Mouse (Mus musculus): ENCODE measurements around the gene Apbb1.

Apbb1 gene

DNA sequence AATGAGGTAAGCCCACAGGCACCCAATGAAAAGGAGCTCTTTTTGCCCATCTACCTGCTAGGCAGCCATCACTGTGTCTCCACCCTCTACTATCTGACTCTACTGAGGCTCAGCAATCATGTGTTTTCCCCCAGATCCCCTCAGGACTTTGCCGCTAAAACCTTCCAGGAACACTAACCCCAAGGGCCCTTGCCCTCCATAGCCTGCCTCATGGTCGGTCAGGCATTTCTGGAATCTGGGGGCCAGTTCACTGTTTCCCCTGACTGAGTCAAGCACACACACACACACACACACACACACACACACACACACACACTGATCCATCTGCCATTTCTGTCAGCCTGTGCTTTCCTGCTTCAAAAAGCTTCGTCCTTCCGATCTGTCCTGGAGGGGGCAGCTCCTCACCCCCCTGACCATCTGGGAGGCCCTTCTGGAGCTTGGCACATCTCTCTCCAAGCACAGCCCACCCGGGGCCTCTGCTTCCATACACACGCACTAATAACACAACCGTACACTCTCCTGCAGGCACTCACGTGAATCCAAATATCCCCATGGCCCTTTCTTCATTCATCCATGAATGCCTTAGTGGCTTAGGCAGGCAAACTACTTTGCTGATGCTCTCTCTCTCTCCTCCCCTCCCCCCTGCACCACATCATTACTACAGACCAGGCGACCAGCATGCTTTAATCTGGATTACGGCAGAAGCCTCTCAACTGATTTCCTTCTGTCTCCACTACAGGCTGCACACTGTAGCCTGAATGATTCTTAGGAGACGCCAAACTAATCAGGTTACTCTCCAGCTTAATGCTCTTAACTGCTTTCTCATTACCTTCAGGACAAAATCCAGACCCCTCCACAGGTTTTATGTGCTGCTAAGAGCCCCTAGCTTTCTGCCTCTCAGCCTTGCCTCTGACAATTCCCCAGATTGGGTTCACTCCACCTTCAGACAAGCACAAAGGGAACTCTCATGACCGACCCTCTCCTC lies 11.6 kb downstream of the Apbb1 start:
- no peak for DNase-seq

DNA sequence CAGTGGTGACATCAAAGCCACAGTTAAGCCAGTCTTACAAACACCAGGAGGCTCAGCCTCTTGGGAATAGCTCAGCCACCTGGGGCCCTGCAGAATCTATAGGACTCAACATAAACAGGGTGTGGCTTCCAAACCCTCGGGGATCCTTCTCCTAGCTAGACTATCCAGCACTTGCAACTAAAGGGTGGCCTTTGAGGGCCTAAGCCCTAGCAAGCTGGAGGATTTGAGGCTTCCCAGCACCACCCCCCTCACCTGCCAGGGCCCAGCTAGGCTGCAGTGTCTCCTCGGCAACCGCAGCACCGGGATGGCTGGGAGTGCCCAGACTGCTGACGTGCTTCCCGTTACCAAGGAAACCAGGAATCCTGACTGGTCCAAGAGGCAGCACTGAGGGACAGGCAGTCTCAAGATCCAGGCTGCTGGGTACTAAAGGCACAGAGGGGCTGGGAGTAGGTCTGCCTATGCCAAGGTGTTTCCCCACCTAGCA lies 12.4 kb downstream of the Apbb1 start:
- peak; percentile 91 for DNase-seq

DNA sequence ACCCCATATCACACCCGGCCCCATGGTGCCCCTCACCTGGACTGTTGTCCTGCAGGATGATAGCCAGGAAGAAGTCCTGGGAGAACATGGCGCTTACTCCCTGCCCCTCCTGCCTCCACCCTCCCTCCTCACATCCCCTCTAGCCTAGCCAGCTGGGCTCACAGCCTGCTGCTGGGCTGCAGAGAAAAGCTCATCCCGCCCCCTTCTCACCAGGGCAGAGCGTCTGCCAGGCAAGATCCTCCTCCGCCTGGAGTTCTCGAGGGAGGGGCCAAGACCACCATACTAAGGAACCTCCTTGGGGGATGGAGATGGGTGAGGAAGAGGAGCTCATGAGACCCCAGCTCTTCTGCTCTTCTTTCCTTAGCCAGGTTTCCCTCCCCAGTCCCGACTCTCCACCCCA lies 12.9 kb downstream of the Apbb1 start:
- peak; percentile 81 for DNase-seq

DNA sequence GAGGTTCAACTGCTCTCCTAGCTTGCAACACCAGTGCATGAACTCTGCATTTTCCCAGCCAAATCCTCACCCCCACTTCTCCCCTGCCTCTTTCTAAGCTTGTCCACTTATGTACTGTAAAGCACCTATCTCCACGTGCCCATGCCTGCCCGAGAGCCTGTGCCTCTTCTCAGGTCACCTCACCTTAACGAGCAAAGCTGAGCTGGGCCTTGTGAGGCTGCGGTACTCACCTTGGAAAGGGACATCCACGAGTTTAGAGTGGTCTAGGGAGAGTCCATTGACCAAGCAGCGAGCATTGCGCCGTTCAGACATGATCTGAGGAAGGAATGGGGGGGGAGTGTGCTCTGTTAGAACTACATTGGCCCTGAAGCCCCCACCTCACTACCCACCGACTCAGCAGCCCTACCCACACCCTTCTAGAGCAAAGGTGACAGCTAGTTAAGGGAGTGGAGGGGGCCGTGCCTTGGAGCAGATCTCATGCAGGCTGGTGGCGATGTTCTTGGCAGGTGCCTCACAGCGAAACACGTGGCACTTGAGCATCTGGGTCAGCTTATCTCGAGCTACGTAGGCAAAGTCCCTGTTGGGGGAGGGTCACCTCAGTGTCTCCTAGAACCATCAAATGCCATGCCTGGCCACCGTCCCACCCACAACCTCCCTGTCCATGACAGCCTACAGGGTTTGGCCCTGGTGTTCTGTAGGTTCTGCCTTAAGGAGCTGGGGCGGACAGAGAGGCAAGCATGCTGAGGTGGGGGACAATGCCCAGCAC lies 16.2 kb downstream of the Apbb1 start:
- no peak for DNase-seq

DNA sequence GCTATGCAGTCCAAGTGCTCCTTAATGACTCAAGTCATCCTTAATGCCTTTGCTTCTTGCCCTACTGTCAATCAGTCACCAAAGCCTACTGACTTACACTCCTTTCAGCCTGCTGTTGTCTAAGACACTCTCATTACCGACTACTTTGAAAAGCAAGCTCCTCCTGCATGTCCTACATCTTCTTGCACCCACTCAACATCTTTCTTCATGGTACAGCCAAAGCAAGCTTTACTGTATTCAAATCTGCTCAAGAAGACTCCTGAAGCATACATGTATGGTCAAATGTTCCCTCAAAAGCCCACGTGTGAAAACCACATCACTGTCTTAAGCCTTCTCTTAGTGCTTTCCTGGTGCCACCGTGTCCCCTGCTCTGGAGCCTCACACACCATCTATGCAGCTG lies 18.1 kb downstream of the Apbb1 start:
- peak; percentile 4 for DNase-seq

DNA sequence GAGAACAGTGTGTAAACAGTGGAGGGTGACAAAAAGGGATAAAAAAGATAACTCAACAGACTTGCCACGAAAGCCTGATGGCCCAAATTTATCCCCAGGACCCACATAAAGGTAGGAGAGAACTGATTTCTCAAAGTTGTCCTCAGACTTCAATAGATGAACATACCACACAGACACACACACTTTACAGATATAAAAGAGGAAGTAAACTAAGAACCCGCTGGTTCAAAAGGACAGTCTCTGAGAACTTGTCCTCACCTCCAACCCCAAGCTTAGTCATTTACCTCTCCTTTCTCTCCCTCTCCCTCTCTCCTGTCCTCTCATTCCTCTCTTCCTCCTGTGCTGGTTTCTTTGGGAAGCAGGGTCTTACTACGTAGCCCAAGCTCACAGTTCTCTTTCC lies 19.1 kb downstream of the Apbb1 start:
- DNase-seq = peak; percentile 2

DNA sequence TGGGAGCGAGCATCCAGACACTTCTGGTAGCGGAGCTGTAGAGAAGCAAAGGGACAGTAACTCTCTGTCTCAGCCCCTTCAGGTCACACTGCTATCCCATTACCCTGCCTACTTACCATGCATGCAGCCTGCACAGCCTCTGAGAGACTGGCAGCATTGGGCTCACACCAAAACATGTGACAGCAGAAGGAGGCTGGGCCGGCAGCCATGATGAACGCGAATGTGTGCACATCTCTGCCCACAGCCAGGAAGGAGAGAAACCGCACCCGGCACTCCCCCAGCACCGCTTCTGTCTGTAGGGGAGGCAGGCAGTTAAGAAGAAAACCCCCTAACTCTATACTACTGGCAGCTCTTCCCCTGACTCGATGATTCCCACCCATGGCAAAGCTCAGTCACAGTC lies 22.4 kb downstream of the Apbb1 start:
- DNase-seq = peak; percentile 84

DNA sequence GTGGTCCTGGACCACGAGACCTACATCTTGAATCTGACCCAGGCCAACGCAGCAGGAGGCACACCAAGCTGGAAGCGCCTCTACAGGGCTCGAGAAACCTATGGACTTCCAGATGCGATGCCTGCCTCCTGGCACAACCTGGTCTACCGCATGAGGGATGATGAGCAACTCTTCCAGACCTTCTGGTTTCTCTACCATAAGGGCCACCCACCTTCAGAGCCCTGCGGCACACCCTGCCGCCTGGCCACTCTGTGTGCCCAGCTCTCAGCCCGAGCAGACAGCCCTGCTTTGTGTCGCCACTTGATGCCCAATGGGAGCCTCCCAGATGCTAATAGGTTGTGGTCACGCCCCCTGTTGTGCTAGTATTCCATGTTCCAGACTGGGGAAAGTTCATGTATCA lies 23.8 kb downstream of the Apbb1 start:
- DNase-seq = peak; percentile 23

DNA sequence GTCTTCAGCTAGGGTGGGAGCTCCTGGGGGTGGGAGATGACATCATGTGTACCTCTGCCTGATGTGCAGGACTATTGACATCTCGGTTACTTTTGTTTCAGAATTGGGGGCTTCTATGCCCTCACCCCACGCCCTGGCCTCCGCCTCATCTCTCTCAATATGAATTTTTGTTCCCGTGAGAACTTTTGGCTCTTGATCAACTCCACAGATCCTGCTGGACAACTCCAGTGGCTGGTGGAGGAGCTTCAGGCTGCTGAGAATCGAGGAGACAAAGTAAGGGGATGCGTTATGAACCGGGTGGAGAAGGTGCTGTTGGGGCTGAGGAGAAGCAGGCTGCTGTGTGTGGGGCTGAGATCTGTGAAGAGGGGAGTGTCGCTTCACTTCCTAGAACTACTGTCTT lies 25.0 kb downstream of the Apbb1 start:
- peak; percentile 16 for DNase-seq

DNA sequence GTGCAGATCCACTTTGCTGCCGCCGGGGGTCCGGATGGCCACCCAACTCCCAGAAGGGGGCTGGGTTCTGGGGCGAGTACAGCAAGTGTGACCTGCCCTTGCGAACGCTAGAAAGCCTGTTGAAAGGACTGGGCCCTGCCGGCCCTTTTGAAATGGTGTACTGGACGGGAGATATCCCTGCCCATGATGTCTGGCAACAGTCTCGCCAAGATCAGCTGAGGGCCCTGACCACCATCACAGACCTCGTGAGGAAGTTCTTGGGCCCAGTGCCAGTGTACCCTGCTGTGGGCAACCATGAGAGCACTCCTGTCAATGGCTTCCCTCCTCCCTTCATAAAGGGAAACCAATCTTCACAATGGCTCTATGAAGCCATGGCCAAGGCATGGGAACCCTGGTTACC lies 25.9 kb downstream of the Apbb1 start:
- DNase-seq = no peak

DNA sequence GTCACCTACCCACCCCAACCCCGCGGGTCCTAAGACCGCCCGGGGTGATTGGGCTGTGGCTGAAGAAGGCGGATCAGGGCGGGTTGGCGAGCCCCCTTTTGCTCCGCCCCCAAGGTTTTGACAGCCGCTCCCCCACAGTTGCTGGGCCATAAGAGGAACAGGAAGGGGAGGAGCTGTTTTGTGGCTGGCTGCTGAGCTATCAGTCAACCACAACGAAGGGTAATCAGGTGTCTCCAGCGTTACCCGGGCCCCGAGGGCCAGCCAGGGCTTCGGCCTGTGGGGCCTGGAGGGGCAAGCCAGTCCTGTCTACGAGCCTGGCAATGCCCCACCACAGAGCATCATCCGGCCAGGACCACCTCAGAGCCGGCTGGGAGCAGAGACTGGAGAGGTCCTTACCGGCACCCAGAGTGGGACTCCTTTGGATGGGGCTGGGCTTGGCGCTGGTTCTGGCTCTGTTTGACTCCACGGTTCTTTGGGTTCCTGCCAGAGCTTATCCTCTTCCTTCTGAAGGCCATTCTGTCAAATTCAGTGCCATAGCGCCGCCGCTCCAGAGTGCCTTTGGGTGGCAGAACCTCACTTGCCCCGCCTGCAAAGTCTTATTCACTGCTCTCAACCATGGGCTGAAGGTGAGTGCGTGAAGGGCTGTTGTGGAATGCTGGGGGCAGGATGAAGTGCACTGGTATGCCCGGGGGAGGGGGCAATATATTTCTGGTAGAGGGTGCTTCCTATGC lies 27.1 kb downstream of the Apbb1 start, which contains the start of gene Smpd1:
Gene Smpd1 (plus strand): TSS at position 149 of the 731 bp plus-strand sequence.
- DNase-seq = peak; percentile 91

DNA sequence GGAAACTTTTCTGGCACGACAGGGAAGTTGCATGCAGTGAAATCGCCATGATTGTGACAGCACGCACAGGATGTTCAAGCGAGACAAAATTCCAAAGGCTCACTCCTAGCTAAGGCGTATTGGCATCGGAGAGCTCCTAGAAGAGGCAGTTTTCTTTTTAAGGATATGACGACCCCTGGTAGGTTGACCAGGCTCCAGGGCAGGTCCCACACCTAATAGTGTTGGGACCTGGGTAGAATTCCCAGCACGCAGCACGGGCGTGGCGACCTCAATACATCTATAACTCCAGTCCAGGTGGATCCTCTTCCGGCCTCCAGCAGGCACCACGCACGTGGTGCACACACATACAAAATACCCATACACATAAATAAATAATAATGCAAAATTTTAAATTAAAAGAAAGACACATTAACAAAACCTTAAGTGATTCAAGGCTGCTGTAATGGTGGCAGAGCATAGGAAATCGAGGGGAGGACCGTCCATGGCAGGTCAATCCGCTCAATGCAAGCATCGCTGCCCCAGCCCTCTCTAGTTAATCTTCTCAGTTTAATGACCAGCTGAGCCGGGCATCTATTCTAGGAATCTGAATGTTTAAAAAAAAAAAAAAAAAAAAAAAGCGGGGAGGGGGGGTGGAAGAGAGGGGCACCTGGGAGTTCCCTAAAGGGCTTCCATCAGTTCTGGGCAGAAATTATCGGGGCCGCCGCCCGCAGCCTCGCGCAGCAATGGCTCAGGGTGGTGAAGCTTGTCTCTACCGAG lies 27.8 kb downstream of the Apbb1 start:
- peak; percentile 15 for DNase-seq

DNA sequence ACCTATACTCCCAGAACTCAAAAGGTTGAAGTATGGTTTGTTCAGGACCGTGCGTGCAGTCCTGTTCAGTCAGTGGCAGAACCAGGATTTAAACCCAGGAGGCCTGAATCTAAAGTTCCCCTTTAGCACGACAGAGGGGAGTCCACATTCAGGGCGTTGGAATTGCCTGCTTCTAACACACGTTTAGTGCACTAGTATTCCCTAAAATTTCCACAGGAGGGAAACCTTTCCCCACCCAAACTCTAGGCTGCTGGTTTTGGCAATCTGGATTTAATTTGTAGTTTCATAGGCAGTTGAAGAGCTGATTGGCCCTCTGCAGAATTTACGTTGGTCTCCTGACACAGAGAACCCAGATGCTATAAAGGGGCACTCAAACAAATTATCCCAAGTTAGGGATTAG lies 32.4 kb downstream of the Apbb1 start:
- peak; percentile 40 for DNase-seq

DNA sequence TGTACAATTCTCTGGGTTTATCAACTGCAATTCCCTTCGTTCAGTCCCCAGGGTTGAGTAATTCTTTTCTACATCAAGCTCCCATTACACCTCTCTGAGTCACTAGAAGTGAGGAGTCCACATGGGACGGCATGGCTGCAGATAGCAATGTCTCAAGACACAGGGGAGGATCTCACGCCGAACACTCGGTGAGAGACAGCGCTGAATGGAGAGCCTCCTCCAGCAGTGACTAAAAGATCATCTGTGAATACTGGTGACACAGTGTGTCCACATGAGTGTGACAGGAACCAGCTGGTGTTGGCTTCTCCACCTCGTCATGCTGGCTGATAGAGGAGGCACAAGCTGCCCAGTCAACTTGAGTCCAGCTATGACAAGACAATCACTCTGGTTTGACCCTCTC lies 33.5 kb downstream of the Apbb1 start:
- DNase-seq = no peak

DNA sequence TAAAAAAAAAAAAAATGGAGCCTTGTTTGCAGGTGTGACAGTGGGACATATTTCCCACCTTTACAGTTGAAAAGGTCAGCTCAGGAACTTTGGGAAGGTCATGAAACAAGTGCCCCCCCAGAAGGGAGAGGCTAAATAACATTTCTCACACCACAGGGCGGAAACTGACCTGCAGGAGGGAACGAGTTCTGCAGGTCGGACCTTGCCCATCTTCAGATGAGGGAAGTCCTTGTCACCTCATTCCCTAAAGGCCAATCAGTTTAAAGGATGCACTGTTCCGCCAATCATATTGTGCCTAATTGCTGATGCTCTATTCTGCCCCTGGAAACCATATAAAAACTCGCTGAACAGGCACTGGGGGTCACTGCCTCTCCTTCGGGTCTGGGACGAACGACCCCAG lies 35.5 kb downstream of the Apbb1 start:
- no peak for DNase-seq

DNA sequence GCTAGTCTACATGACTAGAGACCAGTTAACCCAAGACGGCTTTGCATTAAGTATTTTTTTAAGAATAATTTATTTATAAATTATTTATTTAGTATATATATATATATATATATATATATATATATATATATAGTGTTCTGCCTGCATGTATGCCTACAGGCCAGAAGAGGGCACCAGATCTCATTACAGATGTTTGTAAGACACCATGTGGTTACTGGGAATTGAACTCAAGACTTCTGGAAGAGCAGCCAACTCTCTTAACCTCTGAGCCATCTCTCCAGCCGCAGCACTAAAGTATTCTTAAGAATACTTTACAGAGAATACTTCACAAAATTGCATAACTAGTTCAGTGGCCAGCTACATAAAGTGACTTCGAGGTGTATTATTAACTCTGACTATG lies 47.3 kb downstream of the Apbb1 start:
- no peak for DNase-seq

DNA sequence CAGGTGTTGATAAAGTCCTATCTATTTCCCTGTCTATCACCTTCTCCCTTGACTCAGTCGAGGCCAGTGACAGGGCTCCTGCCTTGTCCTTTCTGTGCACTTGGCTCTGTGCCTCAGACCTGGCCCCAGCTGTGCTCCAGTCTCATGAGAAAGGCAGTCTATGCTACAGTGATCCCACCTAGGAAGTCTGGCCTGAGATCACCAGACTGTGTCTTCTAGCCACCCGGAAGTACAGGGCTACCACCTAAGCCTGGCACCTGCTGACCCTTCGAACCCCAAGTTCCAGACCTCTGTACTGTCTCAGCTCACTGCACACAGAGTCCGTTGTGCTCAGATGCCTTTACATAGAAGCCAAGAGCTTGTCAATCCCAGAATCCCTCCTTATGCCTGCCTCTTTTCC lies 53.4 kb downstream of the Apbb1 start:
- no peak for DNase-seq

DNA sequence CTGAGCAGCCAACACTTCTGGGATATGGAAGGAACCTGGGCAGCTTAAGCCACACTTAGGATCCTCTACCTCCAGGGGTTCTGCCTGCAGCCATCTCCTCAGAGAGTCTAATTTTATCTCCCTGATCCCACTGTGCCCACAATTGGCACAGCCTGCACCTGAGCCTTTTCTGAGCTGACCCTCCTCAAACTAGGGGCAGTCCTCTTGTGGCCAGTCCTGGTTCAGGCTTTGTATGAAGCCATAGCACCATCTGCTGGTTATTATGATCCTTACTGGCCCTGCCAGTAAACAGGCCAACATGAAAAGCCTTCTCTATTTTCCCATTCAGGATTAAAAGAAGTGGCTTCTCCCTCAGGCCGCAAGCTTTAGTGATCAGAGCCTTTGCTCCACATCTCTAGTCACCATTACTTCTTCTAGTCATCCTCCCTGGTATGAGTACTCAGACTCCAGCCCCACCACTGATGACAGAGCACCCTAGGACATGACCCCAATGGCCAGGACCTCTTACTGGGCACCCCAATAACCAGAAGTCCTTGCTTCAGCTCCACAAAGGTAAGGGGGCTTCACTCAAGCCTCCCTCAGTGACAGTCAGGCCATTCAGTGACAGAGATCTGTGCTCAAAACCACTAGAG lies 54.0 kb downstream of the Apbb1 start:
- no peak for DNase-seq

DNA sequence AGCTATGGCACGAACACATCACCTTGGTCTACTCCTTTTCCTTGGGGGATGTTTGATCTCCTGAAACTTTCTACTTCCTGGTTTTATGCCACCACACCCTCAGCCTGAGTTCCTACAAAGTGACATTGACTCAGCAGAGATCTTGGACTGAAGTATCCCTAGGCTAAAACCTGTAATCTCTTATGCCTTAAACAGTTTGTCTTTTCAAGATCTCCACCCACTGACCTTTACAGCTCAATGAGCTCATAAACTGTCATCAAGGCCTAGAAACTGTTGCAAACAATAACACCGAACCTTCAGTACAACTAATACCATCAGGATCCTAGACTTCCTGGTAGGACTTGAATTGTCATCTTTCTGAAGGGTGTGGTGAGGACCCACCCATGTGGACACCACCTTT lies 57.2 kb downstream of the Apbb1 start:
- DNase-seq = no peak

DNA sequence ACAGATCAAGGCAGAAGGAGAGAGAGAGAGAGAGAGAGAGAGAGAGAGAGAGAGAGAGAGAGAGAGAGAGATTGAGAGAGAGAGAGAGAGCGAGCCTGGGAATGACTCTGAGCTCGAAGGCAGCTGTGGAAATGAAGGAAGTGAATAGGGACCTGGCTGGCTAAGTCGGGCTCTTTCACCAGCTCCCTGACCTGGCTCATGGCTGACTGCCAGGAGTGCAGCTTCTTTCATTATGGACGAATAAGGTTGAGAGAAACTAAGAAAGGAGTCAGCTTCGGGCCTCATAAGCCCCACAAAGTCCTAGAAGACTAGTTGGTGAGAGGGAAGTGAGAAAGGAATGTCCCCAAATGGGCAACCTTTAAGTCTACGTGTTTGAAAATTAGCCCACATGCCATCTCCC lies 61.3 kb downstream of the Apbb1 start:
- DNase-seq = no peak

DNA sequence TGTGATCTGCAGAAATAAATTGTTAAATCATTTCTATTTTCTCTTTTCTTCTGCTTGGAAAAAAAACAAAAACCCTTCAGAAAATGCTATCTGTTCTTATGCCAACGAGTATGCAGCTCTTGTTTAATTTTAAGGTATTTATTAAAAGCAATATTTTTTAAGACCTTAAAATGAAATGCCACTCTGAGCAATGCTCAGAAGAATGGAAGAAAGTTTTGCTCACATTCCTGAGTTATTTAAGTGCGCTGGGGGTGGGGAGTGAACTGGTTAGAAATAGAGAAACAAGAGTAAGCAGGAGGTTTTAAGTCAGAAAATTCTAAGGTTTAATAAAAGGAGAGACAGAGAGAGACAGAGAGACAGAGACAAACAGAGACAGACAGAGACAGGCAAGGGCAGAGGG lies 61.7 kb downstream of the Apbb1 start:
- DNase-seq = no peak

DNA sequence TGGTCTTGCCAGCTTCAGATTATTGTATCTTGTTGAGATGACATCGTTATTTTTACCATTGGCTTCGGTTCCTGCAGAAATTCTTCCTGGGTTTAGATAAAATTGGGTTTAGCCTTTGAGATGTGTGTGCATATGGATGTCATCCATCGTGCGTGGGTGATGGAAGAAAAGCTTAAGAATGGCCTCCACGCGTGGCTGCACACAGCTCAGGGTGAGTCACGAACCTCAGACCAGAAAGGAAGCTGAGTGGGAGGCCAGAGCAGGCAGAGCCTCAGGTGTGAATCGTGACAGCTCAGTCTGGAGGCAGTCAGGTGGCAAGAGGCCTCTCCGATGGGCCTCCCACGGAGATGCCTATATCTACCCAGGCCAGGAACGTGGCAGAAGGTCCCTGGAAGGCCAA lies 62.1 kb downstream of the Apbb1 start:
- DNase-seq = peak; percentile 85

All from right cerebral cortex, postnatal 25 days (tissue).